Mouse (Mus musculus) liver, embryonic 12.5 days (tissue): ENCODE measurements at regions not wholly inside any gene's neighbourhood (a gene's known extent, or its start where the extent isn't known, plus 50 kb on each side); places are given as distances from the start of the nearest gene placed in this dataset.

Experiments used
- ATAC-seq: fragments of 200-750 bp; cut with Nextera tagmentation; 2 replicates; pipeline ENCODE4 v1.8.0; 2017; ENCODE audit warnings: moderate number of reproducible peaks, mild to moderate bottlenecking, moderate library complexity
- H3K27ac ChIP-seq: fragments of 300-500 bp; sonication (generic); 2 replicates; pipeline ENCODE4 v1.5.1; 2016; ENCODE audit warnings: mild to moderate bottlenecking
- H3K27me3 ChIP-seq: fragments of 300-500 bp; sonication (generic); replicated peaks from 2 replicates; pipeline ENCODE4 v1.6.1; 2016; ENCODE audit warnings: mild to moderate bottlenecking, moderate library complexity
- H3K36me3 ChIP-seq: fragments of 300-500 bp; sonication (generic); 2 replicates; pipeline ENCODE4 v1.6.1; 2016; ENCODE audit warnings: mild to moderate bottlenecking, moderate library complexity
- H3K4me1 ChIP-seq: fragments of 300-500 bp; sonication (generic); 2 replicates; pipeline ENCODE4 v1.6.1; 2016
- H3K4me2 ChIP-seq: fragments of 300-500 bp; sonication (generic); 2 replicates; pipeline ENCODE4 v1.6.1; 2016; ENCODE audit warnings: mild to moderate bottlenecking, moderate library complexity
- H3K4me3 ChIP-seq: fragments of 300-500 bp; sonication (generic); 2 replicates; pipeline ENCODE4 v1.5.1; 2016; ENCODE audit warnings: mild to moderate bottlenecking, moderate library complexity
- H3K9ac ChIP-seq: fragments of 300-500 bp; sonication (generic); 2 replicates; pipeline ENCODE4 v1.6.1; 2016; ENCODE audit warnings: mild to moderate bottlenecking, moderate library complexity
- H3K9me3 ChIP-seq: fragments of 300-500 bp; sonication (generic); replicated peaks from 2 replicates; pipeline ENCODE4 v1.6.1; 2016; ENCODE audit warnings: mild to moderate bottlenecking, moderate library complexity
- WGBS: fragments of 180-500 bp; shearing (Covaris S2); methylation state at CpG from one replicate; pipeline ENCODE4 v1.1.7; 2016; ENCODE audit not compliant: insufficient replicate concordance; 5-methylcytosine and 5-hydroxymethylcytosine counted together

GRCm38 (mm10) chr9:47412786-47413185 lies 117.2 kb upstream of the Cadm1 start:
- no peak for ATAC-seq
- no peaks in the 10 kb centered on the region for H3K9me3 ChIP-seq
- H3K4me3 ChIP-seq, result no peak overlapping the region
- peaks cover 5% of the 10 kb centered on the region; the same call in 1 of the 2 replicates for H3K27me3 ChIP-seq
- no peaks in the 10 kb centered on the region for H3K36me3 ChIP-seq
- no peaks in the 10 kb centered on the region for H3K4me1 ChIP-seq
- no peak overlapping the region for H3K9ac ChIP-seq
- 76% methylated on average over 2 of the region's 2 CpGs for WGBS
- H3K27ac ChIP-seq, result no peak overlapping the region
- no peak overlapping the region for H3K4me2 ChIP-seq

GRCm38 (mm10) chr9:47414350-47414988 lies 115.5 kb upstream of the Cadm1 start:
- Histone ChIP-seq H3K4me2 (no peak overlapping the region), H3K9me3 (no peaks in the 10 kb centered on the region), H3K27ac (no peak overlapping the region), H3K4me1 (no peaks in the 10 kb centered on the region), H3K36me3 (no peaks in the 10 kb centered on the region), H3K9ac (no peak overlapping the region), H3K27me3 (0 out of 2 replicates have a peak, but pooled peaks cover 3% of the 10 kb centered on the region), H3K4me3 (no peak overlapping the region)
- 68% methylated on average over 8 of the region's 8 CpGs for WGBS
- ATAC-seq, result no peak

- H3K9me3 ChIP-seq, result no peaks in the 10 kb centered on the region
- 18% methylated on average over 9 of the region's 9 CpGs for WGBS
- no peak overlapping the region for H3K27ac ChIP-seq
- H3K36me3 ChIP-seq, result no peaks in the 10 kb centered on the region
- 0 out of 2 replicates have a peak, but pooled peaks cover 9% of the 10 kb centered on the region for H3K4me1 ChIP-seq
- no peak overlapping the region for H3K4me2 ChIP-seq
- no peak overlapping the region for H3K9ac ChIP-seq
- ATAC-seq, result no peak
- H3K27me3 ChIP-seq, result no peaks in the 10 kb centered on the region
- no peak overlapping the region for H3K4me3 ChIP-seq
Measured at GRCm38 (mm10) chr9:47422151-47422599, 107.8 kb upstream of the Cadm1 start.

GRCm38 (mm10) chr9:47422741-47423461 lies 107.1 kb upstream of the Cadm1 start:
- Histone ChIP-seq H3K4me2 (no peak overlapping the region), H3K9me3 (no peaks in the 10 kb centered on the region), H3K4me1 (0 out of 2 replicates have a peak, but pooled peaks cover 9% of the 10 kb centered on the region), H3K9ac (no peak overlapping the region), H3K27ac (no peak overlapping the region), H3K4me3 (no peak overlapping the region), H3K36me3 (no peaks in the 10 kb centered on the region), H3K27me3 (no peaks in the 10 kb centered on the region)
- WGBS, result 57% methylated on average over 8 of the region's 8 CpGs
- no peak for ATAC-seq

DNA sequence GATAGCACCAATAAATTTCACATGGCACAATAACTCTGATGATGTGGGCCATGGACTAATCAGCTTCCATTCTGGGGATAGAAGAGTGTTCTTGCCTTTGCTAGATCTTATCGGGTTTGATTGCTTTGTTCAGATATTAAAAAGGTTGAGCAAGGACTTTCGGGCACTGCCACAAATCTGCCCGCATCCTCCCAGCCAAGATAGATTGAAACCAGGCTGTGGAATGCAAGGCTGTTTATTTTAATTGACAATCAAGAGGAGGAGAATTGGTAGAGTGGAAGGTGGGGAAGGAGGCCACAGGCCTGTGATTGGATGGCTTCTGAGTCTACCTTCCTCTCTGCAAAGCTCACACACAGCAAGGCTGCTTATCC lies 106.5 kb upstream of the Cadm1 start:
- Histone ChIP-seq H3K9me3 (no peaks in the 10 kb centered on the region), H3K9ac (no peak overlapping the region), H3K27ac (no peak overlapping the region), H3K36me3 (no peaks in the 10 kb centered on the region), H3K27me3 (no peaks in the 10 kb centered on the region), H3K4me3 (no peak overlapping the region), H3K4me2 (no peak overlapping the region), H3K4me1 (0 out of 2 replicates have a peak, but pooled peaks cover 9% of the 10 kb centered on the region)
- WGBS, result 62% methylated on average over 3 of the region's 3 CpGs
- no peak for ATAC-seq

DNA sequence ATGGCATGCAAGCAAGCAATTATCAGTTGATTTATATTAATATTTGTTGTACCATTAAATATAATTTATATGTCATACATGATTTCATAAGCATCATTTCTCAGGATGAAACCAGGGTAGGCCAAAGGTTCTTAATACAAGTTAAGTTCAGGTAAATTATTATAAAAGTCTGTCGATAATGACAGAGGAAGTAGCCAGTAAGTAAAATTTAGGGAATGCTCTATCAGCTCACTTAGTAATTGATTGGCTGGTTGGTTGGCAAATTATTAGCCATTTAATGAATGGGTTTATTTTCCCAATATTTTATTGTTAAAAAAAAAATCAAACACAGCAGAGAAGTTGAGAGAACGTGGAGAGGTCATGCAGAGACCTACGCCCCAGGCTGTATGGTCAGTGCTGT lies 105.8 kb upstream of the Cadm1 start:
- H3K27me3 ChIP-seq, result no peaks in the 10 kb centered on the region
- H3K4me3 ChIP-seq, result no peak overlapping the region
- no peaks in the 10 kb centered on the region for H3K36me3 ChIP-seq
- H3K9ac ChIP-seq, result no peak overlapping the region
- no peak for ATAC-seq
- no peak overlapping the region for H3K27ac ChIP-seq
- 0 out of 2 replicates have a peak, but pooled peaks cover 9% of the 10 kb centered on the region for H3K4me1 ChIP-seq
- 69% methylated on average over 3 of the region's 3 CpGs for WGBS
- H3K9me3 ChIP-seq, result no peaks in the 10 kb centered on the region
- H3K4me2 ChIP-seq, result no peak overlapping the region

GRCm38 (mm10) chr9:47426712-47427111 lies 103.3 kb upstream of the Cadm1 start:
- Histone ChIP-seq H3K4me3 (no peak overlapping the region), H3K36me3 (no peaks in the 10 kb centered on the region), H3K9me3 (no peaks in the 10 kb centered on the region), H3K9ac (no peak overlapping the region), H3K27ac (no peak overlapping the region), H3K4me1 (0 out of 2 replicates have a peak, but pooled peaks cover 9% of the 10 kb centered on the region), H3K4me2 (no peak overlapping the region), H3K27me3 (no peaks in the 10 kb centered on the region)
- WGBS, result 71% methylated on average over 5 of the region's 5 CpGs
- ATAC-seq, result no peak

- Histone ChIP-seq H3K4me1 (no peaks in the 10 kb centered on the region), H3K9me3 (no peaks in the 10 kb centered on the region), H3K27me3 (no peaks in the 10 kb centered on the region), H3K36me3 (no peaks in the 10 kb centered on the region), H3K9ac (no peak overlapping the region), H3K4me3 (no peak overlapping the region), H3K27ac (no peak overlapping the region), H3K4me2 (no peak overlapping the region)
- WGBS, result 34% methylated on average over 8 of the region's 8 CpGs
- no peak for ATAC-seq
Measured at GRCm38 (mm10) chr9:47428710-47429341, 101.1 kb upstream of the Cadm1 start.

GRCm38 (mm10) chr9:47429691-47430090 lies 100.3 kb upstream of the Cadm1 start:
- Histone ChIP-seq H3K36me3 (no peaks in the 10 kb centered on the region), H3K9ac (no peak overlapping the region), H3K9me3 (no peaks in the 10 kb centered on the region), H3K4me2 (no peak overlapping the region), H3K27me3 (no peaks in the 10 kb centered on the region), H3K4me3 (no peak overlapping the region), H3K4me1 (no peaks in the 10 kb centered on the region), H3K27ac (no peak overlapping the region)
- no CpG with 5 or more reads among the region's 1 CpGs for WGBS
- ATAC-seq, result no peak

DNA sequence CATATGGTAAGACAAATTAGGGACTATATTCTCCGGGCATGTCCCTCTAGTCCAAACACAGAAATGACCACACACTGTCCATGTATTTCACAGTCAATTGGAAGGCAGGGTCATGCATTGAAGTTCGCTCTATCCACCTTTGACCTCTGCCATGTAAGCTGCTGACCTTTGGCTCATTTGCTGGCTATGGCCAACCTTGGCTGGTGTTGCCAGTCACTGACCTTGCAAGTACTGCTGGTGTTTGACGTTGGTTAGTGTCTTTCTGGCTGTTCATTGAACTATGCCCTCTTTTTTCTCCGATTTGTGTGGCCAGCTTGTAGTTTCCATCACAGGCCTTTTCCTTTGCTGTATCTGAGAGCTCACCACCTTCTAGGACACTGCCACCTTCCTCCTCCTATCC lies 97.3 kb upstream of the Cadm1 start:
- 50% methylated on average over 4 of the region's 4 CpGs for WGBS
- no peak overlapping the region for H3K9ac ChIP-seq
- H3K27me3 ChIP-seq, result no peaks in the 10 kb centered on the region
- H3K4me1 ChIP-seq, result no peaks in the 10 kb centered on the region
- H3K9me3 ChIP-seq, result no peaks in the 10 kb centered on the region
- no peak for ATAC-seq
- H3K4me3 ChIP-seq, result no peak overlapping the region
- H3K4me2 ChIP-seq, result no peak overlapping the region
- no peak overlapping the region for H3K27ac ChIP-seq
- H3K36me3 ChIP-seq, result no peaks in the 10 kb centered on the region

DNA sequence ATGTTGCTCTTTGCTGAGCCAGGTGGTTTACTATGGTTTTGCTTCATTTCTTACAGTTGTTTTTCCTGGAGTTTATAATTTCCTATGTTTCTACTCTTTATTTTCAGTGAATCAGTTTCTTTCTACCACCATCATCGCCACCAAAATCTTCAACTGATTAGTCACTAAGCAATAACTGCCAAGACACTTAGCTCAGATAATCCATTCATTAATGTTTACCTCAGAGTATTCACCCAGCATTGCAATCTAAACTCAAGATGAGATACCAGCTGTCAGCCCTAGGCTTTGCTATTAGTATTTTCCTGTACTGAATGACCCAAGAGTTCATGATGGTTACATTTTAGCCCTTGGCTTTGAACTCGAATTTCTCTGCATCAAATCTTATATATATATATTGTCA lies 96.8 kb upstream of the Cadm1 start:
- Histone ChIP-seq H3K9me3 (no peaks in the 10 kb centered on the region), H3K36me3 (no peaks in the 10 kb centered on the region), H3K4me2 (no peak overlapping the region), H3K9ac (no peak overlapping the region), H3K4me3 (no peak overlapping the region), H3K27me3 (no peaks in the 10 kb centered on the region), H3K4me1 (no peaks in the 10 kb centered on the region), H3K27ac (no peak overlapping the region)
- WGBS, result 54% methylated on average over 2 of the region's 2 CpGs
- ATAC-seq, result no peak

DNA sequence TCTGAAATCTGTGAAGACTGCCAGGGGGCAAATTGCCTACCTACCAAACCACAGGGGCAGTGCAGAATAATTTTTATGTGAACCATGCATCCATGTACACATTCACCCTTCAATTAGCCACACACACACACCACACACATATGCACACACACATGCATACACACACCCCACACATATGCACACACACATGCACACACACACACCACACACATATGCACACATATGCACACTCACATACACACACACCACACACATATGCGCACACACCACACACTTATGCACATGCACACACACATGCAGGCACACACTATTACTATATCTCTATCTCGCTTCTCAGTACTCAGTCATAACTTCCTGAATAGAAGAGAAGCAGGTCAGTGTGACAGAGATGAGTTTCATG lies 95.9 kb upstream of the Cadm1 start:
- Histone ChIP-seq H3K9me3 (no peaks in the 10 kb centered on the region), H3K4me1 (no peaks in the 10 kb centered on the region), H3K36me3 (no peaks in the 10 kb centered on the region), H3K27me3 (no peaks in the 10 kb centered on the region; the same call in 1 of the 2 replicates), H3K9ac (no peak overlapping the region), H3K4me2 (no peak overlapping the region), H3K4me3 (no peak overlapping the region), H3K27ac (no peak overlapping the region)
- 55% methylated on average over 2 of the region's 2 CpGs for WGBS
- ATAC-seq, result no peak
